Mouse (Mus musculus) telencephalon, adult 2 months (tissue): ENCODE data around the gene Pcsk5.

Experiments used
- DNase-seq: peaks from one replicate; pipeline ENCODE4 v3.0.0-alpha.2; 2011; ENCODE audit warnings: low read depth, low spot score

Gene Pcsk5

DNA sequence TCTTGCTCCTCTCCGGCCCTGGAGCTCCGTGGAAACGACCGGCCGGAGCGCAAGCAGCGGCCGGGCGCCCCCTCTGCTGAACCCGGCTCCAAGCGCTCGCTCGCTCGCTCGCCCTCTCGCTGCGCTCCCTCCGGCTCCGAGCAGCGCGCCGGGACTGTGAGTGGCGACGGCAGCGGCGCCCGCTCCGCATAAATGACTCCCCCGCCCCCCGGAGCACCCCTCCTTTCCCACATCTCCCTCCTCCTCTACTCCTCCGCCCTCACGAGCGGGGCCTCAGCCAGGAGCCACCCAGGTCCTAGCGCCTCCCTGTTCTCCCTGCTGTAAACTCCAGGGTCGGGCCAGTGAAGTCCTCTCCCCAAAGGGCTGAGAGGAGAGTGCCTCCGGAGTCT lies at the start of gene Pcsk5:
Gene Pcsk5 (minus strand): TSS at position 162 of the 389 bp plus-strand sequence.
- peak; percentile 79 for DNase-seq

DNA sequence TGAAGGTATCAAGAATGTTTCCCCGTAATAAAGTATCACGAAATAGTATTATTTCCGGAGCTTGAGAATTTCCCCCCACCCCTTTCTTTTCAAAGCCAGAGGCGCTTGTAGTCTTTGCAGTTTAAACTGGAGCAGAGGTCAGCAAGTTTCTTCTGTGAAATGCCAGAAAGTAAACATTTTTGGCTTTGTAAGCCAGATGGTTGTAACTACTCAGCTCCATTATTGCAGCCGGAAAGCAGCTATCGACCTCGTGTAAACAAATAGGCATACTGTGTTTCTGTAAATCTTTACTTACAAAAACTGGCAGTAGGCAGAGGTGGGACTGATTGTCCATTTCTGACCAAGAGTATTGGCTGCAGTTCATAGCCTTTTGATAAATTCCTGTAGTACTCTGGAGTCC lies 38.4 kb upstream of the Pcsk5 start:
- no peak for DNase-seq

DNA sequence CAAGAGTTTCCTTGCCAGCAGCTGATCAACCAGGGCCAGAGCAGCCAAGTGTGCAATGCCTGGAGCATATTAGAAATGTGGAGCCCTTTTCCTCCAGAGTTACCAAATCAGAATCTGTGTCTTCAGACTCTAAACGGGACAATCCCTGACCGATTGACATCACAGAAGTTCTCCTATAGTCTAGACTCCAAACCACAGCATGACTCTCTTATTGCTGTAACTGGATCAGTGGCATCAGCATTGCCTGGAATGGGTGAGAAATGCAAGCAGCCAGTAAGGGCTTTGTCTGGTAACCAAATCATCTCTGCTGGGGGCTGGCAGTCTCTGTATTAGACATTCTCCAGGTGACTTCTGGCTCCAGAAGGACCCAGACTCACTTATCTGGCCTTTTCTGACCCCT lies 37.0 kb upstream of the Pcsk5 start:
- DNase-seq = no peak

DNA sequence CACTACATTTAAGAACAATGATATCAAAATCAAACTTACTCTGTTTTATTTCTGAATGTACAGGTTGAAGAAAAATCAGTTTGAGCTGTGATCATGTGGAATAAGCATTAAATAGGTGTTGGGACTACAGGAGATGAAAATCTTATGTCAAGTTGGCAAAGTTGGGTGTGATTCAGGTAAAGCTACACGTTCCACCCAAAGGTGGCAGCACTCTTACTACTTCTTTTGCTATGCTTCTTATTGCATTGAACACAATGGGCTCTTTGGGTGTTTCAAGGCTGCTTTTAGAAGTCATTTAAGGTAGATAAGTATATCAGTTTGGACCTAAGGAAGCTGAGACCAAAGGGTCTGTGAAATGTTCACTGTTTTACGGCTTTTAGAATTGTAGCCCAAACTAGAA lies 36.3 kb upstream of the Pcsk5 start:
- no peak for DNase-seq

DNA sequence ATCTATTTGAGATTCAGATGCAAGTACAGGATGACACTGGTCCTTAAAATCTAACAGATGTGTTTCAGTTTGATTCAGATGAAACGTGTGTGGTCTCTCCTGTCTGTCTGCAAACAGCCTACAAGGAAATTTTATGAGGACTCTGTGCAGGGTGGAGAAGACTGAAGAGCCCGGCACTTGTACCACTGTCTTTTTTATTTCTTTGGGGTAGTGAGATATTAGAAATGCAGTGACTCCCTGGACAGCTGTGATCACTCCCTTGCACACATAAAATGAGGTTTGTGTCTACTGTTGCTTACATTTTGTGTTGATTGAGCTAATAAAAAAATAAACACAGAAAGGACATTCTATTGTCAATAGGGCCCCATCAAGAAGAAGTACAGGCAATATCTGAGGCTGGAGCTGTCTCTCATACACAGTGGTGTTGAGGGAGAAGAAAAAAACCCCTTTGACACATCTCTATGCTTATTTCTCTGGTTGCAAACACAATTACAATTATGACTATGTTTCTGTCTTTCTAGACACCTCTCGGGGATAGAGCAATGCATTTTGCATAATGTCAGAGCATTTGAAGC lies 29.0 kb upstream of the Pcsk5 start:
- DNase-seq = no peak

DNA sequence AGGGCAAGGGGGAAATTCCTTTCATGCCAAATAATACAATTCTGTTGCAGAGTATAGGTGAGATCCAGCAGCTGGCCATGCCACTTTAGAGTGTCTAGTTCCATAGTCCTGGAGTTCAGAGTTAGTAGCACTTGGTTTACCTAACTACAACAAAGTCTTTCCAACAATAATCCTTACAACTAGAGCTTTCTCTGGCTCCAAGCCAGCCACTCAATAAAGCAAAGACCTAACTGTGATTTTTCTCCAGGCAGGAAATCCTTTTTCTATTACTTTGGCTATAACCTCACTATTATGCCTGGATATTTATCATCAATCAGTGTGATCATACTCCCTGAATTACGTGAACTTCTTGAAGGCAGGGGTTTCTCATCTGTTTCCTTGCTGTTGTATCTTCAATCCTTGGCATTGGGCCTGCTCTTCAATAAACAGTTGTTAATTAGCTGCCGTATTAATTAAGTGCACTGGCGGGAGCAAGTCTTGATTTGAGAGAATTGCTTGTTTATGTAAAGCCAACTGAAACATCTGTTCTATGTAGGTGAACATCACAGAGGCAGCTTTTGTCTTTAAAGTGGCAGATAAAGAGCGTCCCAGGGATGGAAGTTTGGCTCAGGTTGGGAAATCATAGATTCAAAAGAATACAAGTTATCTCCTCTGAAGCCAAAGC lies 23.1 kb upstream of the Pcsk5 start:
- DNase-seq = no peak

DNA sequence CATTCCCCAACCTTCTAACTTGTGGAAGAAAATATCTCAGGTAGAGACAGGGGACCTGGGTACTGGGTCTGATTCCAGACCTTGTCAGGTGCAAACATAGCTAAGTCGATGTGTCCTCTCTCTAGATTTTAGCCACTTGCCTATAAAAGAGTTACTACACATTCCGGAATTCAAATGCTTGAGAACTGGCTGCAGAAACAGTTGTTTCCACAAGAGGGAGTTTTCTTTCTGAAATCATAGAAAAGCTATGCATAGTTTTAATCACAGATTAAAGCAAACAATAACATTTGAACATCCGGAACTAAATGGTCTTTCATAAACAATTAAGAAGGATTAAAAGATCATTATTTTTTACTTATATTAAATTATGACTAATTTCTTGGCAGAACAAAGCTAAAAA lies 19.3 kb upstream of the Pcsk5 start:
- DNase-seq = no peak

DNA sequence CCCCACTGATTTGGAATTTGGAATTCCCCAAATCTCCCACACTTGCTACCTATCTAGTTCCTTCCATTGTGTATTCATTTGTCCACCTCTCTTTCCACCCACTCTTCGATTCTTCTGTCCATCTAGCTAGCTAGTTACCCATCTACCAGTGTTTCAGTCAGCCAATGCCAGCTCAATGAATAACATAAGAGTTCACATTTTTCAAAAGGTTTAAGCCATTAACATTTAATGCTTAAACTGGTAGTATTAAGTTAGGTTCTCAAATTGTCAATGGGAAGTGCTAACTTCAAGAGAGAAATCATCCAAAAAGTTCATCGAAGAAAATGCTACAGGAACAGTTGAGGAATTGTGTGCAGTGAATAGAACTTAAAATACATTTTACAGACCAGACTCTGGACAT lies 11.0 kb upstream of the Pcsk5 start:
- no peak for DNase-seq

DNA sequence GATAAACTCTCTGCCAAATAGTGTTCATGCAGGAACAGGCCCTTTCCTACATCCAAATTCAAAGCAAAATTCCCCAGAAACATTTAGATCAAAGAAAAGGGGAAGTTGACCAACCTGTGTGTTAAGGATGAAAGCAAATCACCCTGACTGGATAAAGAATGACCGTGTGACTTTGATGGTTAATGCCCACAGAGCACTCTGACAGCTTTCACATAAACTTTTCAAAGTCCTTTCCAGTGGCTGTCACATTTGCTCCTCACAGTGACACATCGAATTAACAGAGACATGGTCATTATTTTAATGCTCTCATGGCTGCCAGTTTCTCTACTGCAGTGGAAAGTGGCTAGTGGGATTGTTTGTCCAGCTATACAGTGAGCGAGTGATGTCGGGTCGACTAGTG lies 8.5 kb upstream of the Pcsk5 start:
- no peak for DNase-seq

DNA sequence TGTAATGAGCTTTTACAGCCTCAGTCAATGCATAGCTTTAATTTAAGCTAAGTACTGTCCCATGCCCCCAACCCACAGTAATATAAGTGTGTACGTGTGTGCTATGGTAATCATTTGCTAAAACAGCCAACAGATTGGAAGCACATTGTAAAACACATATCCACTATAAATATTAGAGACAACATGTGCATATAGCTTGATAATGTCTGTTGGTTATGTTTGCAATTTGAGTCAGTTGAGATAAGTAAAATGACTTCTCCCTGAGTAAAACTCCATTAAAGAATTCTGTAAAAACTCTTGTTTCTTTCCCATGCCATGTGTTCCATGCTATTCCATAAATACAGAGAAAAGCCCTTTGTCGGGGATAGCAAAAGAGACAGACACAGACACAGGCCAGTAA lies 4.2 kb upstream of the Pcsk5 start:
- no peak for DNase-seq

DNA sequence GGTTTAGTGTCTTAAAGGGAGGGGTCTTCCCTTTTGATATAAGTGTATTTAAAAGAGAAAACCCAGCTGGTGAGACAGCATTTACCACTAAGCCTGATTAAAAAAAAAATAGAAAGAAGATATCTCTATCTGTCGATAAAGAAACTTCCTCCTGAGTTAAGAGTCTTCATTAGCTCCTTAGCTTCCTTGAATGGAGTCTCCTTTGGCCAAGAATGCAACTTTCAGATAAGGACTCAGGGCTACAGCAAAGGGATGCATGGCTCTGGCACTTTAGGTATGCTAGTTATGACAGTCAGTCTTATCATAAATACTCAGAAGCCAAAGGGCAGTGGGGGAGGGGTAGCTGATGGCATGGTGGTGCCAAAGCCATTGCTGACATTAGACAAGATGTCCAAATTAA lies 2.4 kb upstream of the Pcsk5 start:
- DNase-seq = no peak

DNA sequence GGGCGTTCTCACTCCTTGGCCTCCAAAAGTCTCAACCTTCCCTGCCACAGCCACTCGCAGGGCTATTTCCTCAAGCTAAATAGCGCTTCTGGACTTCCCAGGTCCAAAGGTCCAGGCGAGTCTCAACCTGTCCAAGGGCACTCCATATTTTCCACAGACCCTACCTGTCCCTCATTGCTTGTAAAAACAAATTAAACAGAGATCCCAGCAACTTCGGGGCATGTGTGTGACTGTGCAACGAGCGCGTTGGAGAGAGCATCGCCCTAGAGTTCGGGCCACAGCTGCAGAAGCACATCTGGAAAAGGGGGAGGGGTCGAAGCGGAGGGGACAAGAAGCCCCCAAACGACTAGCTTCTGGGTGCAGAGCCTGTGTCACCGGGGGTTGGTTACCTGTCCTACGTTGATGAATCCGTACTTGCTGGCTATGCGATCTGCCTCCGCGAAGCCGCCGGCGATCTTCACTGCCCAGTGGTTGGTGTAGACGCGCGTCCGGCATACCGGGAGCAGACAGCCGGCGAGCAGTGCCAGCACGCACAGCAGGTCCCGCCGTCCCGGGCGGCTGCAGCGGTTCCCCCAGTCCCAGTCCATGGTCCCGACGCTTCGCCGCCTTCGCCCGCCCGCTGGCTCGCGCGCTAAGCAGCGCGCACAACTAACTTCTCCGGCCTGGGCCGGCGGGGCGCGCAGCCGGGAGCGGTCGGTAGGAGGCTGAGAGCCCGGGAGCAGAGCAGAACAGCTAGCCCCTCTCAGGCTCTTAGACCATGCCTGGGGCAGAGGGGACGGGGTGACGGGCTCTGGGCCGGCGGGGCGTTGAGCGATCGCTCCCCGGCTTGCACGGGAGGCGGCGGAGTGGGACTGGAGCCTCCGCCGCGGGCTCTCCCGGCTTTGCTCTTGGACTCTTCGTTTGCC lies 614 bp downstream of the Pcsk5 start:
- DNase-seq = no peak

DNA sequence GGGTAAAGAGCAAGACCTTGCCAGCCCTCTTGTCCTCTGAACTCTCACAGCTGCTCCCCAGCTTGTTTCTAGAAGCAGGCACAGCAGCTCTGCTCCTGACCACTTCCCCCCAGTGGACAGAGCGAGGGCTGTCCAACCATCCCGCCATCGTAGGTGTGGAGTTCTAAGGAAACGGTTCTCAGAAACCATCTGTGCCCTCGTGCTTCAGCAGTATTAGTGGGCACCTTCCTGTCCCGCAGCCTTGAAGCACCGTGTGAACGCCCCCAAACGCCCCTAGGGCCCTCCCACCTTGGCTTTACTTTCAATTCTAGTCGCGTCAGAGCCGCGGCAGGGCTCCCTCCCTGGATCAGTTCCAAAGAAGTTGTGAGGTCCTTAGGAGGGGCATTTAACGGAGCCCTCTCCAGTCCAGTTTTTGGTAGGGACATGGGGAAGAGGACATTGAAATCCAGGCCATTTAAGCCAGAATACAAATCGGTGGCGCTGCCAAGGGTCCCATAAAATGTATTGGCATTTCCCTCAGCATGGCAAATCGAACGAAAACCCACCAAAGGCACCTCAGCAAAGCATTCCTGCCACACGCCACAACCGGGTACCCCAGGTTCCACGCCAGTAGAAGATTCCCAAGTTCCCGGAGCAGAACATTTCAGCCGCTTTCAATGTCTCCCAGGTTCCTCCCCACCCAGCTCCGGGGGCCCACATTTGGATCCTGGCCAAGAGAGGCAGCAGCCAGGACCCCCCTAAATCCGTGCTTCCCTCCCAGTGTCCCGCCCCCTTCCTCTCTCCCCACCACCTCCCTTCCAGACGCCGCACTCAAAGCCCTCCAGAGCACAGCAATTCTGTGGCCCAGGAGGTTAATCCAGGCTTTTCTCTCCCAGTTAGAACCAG lies 1.5 kb downstream of the Pcsk5 start:
- no peak for DNase-seq

DNA sequence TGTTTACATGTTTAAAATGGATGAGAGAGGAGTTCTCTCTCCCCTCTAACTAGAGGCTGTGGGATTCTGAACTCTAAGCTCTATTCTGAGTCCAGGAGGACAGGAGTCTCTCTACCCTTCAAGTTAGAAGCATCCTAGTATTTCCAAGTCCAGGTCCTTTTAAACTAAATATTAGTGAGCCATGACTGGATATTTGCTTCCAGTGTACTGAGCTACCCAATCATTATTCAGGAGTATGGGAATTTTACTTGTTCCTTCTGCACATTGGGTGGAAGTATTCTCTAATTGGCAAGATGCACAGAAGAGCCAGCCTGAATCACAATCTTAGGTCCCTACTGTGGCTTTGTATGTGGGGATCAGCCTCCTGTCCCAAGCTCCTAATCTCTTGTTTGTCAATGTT lies 2.5 kb downstream of the Pcsk5 start:
- no peak for DNase-seq

DNA sequence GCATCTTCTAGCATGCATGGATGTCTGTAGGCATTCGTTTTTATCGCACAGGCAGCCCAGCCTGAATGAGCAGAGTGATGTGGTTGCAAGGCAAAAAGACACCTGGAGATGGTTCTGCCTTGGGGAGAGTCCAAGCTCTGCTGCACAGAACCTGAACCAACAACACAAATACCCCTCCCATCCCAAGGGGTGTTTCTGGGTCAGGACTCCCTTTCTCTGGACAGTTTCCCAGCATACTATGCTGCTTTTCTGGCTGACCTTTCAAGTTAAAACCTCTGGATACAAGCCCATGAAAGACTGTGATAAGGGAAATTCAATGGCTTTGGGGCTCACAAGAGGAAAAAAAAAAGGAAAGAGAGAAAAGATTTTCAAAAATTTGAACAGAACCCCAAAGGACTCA lies 6.1 kb downstream of the Pcsk5 start:
- no peak for DNase-seq

DNA sequence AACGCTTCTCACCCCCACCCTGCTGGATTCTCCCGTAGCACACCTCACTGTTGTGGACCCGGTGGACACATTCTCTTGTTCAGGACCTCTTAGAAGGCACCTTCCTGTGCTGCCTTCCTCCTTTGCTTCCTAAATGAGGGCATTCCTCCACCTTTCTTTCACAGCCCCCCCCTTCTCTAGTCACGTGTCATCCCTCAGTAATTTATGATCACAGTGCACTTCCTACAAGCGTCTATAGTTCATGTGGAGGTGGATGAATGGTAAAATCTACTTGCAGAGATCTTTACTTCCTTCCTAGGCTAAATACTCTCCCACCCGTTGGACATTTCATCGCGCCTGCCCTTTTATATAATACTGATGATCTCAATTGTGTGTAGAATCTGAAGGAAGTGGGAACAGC lies 9.0 kb downstream of the Pcsk5 start:
- no peak for DNase-seq

DNA sequence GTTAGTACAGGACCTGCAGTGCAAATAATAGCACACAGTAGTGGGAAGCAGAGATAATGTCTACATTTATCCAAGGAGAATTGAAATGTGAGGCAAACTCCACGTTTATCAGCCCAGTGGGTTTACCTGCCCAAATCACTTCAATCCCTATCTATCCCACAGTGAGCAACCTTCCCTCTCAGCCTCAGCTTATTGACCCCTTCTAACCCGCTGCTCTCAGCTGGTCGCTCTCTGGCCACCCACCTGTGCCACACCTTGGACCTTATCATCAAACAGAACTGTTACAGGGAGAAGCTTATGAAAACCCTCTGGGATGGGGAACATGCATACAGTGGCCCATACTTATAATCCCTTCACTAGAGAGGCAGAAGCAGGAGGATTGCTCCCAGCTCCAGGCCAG lies 10.7 kb downstream of the Pcsk5 start:
- DNase-seq = no peak

DNA sequence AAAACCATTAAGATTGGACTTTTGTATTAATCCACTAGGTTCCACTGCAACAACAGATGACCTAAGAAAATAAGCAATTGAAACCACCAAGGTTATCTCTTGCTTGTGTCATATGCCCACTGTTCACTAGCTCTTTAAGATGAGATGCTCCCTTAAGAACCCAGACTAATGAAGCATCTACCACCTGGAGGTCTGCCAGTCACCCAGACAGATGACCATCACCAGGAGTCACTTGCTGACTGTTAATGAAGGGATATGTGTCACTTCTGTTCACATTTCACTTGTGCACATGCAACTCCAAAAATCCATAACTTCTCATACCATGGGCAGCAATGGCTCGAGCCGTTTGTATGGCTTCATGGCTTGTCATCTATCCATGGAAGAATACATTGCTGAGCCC lies 17.4 kb downstream of the Pcsk5 start:
- DNase-seq = no peak

DNA sequence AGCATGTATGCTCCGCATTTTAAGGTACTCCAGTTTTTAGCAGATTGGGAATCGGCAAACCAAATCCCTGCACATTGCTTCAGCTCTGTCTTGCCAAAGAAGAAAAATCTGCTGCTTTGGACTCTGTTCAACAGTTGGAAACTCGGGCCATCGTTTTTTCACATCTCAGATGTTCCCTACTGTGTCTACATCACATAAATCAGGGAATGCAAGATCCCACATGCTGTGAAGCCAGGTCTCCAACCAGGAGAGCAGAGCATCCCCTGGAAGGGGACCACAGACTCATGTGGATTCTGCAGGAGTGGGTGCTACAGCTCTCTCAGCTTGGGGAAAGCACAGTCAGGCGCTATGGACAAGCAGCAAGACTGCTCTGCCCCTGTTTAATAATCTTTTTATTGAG lies 18.4 kb downstream of the Pcsk5 start:
- peak; percentile 64 for DNase-seq

DNA sequence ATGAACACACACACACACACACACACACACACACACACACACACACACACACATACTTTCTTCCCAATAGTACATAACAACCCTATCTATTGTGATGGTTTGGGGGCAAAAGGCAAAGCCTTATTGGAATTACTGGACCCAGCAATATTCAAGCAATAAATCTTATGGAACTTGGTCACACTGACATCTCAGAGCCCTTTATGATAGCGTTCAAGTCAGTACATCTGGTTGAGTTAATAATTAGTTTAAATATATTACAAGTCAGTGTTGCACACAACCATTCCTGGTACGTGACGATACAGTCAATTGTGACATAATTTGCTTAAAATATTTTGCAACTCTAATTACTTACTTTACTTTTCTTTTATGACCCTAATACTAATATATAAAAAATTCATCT lies 22.4 kb downstream of the Pcsk5 start:
- DNase-seq = no peak

DNA sequence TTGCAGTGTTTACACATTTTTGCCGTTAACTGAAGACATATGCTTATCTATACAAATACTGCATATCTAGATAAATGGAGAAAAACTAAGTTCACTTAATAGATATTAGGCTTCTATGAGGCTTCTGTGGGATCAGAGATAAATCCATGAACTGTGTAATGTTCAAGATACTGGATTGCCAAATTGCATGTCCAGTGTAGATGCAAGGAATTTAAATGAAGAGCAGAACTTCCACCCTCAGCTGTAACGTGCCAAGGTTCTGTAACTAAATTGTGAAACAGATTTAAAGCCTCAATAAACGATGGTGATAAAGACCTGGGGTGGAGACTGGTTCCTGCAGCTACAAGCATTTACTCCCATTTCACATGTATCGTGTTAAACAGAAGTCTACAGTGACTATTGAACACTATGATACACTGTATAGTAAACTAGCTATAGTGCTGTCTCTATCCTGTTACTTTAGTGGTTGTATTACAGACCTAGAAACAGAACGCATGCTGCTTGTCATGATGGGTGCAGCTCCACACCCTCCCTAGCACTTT lies 23.9 kb downstream of the Pcsk5 start:
- no peak for DNase-seq

DNA sequence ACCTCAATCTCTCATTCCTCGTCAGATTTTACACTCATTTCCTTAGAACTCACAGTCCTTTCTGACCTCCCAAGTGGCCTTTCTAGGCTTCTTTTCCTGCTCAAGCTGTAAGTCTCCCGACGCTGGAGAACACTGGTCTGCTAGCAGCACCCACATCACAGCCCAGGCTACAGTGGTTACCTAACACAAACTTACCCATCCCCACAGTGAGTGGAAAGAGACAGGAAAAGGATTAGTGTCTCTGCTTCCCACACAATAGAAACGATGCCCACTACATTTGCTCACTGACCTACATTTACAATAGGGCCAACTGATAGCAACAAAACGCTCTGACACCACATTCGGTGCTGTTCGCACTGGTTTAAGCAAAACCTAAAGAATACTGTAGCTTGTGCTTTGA lies 24.8 kb downstream of the Pcsk5 start:
- DNase-seq = no peak
